Mouse (Mus musculus) ES-E14 (cell line): Measurements from ENCODE around the gene Tmem102. TPM values are rescaled to one million over a fixed set of nuclear protein-coding genes. Genes with fewer than 3 reads are reported as not detected.
A peak's percentile ranks its signal among the peaks of the same experiment; 100 is the strongest.

Source experiments
- DNase-seq: peaks from one replicate; pipeline ENCODE4 v3.0.0-alpha.2; 2013; ENCODE audit warnings: low read depth, low spot score
- H3K27ac ChIP-seq: 2 replicates; pipeline ENCODE4 v1.5.1; 2012; ENCODE audit warnings: low read depth, mild to moderate bottlenecking, low read length, moderate library complexity, mixed read lengths; ENCODE audit not compliant: poor library complexity, insufficient read depth, severe bottlenecking
- H3K36me3 ChIP-seq: 2 replicates; pipeline ENCODE4 v1.6.1; 2012; ENCODE audit warnings: mild to moderate bottlenecking, low read length, moderate library complexity, mixed read lengths; ENCODE audit not compliant: control insufficient read depth, poor library complexity, insufficient read depth, severe bottlenecking
- H3K4me1 ChIP-seq, 2 experiments: fragments of 150-350 bp in 1 of 2; sonication (generic) in 1 of 2; 2 replicates each; pipeline ENCODE4 v1.6.1; 2012; ENCODE audit warnings: low read length in 2 of 2, mild to moderate bottlenecking in 1 of 2, mixed read lengths in 1 of 2; ENCODE audit not compliant: control insufficient read depth in 2 of 2, insufficient read depth in 2 of 2, poor library complexity in 1 of 2
- H3K4me3 ChIP-seq, 2 experiments: fragments of 150-350 bp in 1 of 2; sonication (generic) in 1 of 2; 2 replicates each; pipeline ENCODE4 v1.5.1; 2012; ENCODE audit warnings: low read length in 2 of 2, low read depth in 1 of 2, mild to moderate bottlenecking in 1 of 2, mixed read lengths in 1 of 2; ENCODE audit not compliant: insufficient read depth in 1 of 2, poor library complexity in 1 of 2, severe bottlenecking in 1 of 2
- H3K9ac ChIP-seq: 2 replicates; pipeline ENCODE4 v1.6.1; 2012; ENCODE audit warnings: low read depth, mild to moderate bottlenecking, low read length, mixed read lengths; ENCODE audit not compliant: poor library complexity, insufficient read depth, severe bottlenecking
- H3K9me3 ChIP-seq: fragments of 150-350 bp; sonication (generic); 2 replicates; pipeline ENCODE4 v1.6.1; 2012; ENCODE audit warnings: low read depth, mild to moderate bottlenecking, low read length; ENCODE audit not compliant: control insufficient read depth, insufficient read depth
- CHD2 ChIP-seq: IDR thresholded peaks from 2 replicates; pipeline ENCODE4 v1.6.1; 2014; ENCODE audit warnings: mild to moderate bottlenecking, low read depth, low read length, inconsistent platforms
- HCFC1 ChIP-seq: IDR thresholded peaks from 2 replicates; pipeline ENCODE4 v1.6.1; 2012; ENCODE audit warnings: low read length, inconsistent platforms, borderline replicate concordance; ENCODE audit not compliant: insufficient read depth
- MAFK ChIP-seq: IDR thresholded peaks from 2 replicates; pipeline ENCODE4 v1.6.1; 2014; ENCODE audit warnings: mild to moderate bottlenecking, low read depth, low read length, inconsistent platforms; ENCODE audit not compliant: insufficient read depth
- ZC3H11A ChIP-seq: IDR thresholded peaks from 2 replicates; pipeline ENCODE4 v1.6.1; 2012; ENCODE audit warnings: low read depth, mild to moderate bottlenecking, inconsistent platforms, low read length, borderline replicate concordance
- ZNF384 ChIP-seq: IDR thresholded peaks from 2 replicates; pipeline ENCODE4 v1.6.1; 2012; ENCODE audit warnings: low read depth, low read length, inconsistent platforms
- in situ Hi-C, 2 experiments: fragments of 600-800 bp; cut with MboI; formaldehyde crosslinking; loops; one replicate each; pipeline ENCODE4 v1.15.1; 2025; ENCODE audit warnings: low sequenced_read_pairs in 2 of 2, inconsistent platforms in 1 of 2; ENCODE audit not compliant: unreplicated experiment in 2 of 2
- total RNA-seq: library from RNA; depleted of rRNA; stranded (reverse); fragments of 300-350 nt; gene quantifications from 2 replicates; pipeline ENCODE4 v1.2.3, GENCODE M21; 2012

Gene Tmem102
- total RNA-seq, 1 experiment: 1.3 TPM

DNA sequence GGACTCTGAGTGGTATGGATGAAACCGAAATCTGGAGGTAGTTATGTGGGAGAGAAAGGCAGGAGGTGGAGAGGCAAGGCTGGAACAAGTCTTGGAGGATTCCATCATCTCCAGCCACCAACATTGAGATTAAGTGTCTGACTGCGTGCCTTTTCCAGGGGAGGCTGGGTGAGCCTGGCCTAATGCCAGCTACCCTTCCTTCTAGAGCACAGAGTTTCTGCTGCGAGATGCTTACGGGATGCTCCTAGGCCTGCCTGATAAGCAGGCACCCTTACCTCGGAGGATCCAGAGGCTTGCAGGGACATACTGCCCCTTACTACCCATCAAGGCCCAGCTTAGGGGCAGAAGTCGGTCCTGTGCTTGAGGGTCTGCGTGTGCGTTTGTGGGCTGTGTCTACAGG lies 28.1 kb upstream of the Tmem102 start:
- H3K4me1 ChIP-seq: peaks cover 0 to 10% of the 10 kb centered on the region in 2 experiments; a peak in 3 of 4 replicates
- no peak for TF ChIP-seq ZC3H11A
- no peak for TF ChIP-seq CHD2
- TF ChIP-seq ZNF384: no peak
- TF ChIP-seq MAFK: no peak
- TF ChIP-seq HCFC1: no peak
- no peak for DNase-seq
- in situ Hi-C loops: no loop called here
- no peak overlapping the region for H3K27ac ChIP-seq
- H3K9ac ChIP-seq: peak overlapping the region; percentile 55
- H3K9me3 ChIP-seq: no peaks in the 10 kb centered on the region
- peak overlapping the region; percentile 70 to 76 for H3K4me3 ChIP-seq
- H3K36me3 ChIP-seq: no peaks in the 10 kb centered on the region

- no peaks in the 10 kb centered on the region for H3K9me3 ChIP-seq
- H3K4me1 ChIP-seq: peaks cover 0 to 18% of the 10 kb centered on the region in 2 experiments; a peak in 3 of 4 replicates
- no peak for TF ChIP-seq CHD2
- no peak for TF ChIP-seq MAFK
- no peak for TF ChIP-seq HCFC1
- TF ChIP-seq ZNF384: no peak
- TF ChIP-seq ZC3H11A: no peak
- H3K4me3 ChIP-seq: no peak overlapping the region
- no peak for DNase-seq
- H3K27ac ChIP-seq: no peak overlapping the region
- H3K9ac ChIP-seq: no peak overlapping the region
- in situ Hi-C loops: no loop called here
- H3K36me3 ChIP-seq: peaks cover 12% of the 10 kb centered on the region; the same call in 1 of the 2 replicates
Measured at GRCm38 (mm10) chr11:69828832-69829231, 23.4 kb upstream of the Tmem102 start.

DNA sequence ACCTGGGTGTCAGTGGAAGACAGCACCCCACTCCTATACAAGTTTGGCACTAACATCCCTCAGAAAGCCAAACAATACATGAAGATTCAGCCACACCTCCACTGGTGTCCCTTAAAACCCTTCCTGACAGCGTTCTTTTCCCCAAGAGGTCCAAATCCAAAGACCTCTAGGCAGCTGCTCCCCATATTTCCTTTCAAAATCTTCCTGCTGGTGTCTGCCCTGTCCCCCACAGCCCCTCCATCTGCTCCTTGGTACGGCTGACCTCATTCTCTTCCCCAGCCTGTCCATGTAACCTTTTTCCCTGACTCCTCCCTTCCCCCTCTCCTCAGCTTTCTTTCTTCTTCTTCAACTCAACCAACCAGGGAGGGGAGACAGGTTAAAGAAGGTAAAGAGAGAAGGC lies 18.0 kb upstream of the Tmem102 start:
- Histone ChIP-seq H3K36me3 (peaks cover 12% of the 10 kb centered on the region; the same call in 1 of the 2 replicates), H3K9me3 (no peaks in the 10 kb centered on the region), H3K4me3 (no peak overlapping the region), H3K27ac (no peak overlapping the region), H3K4me1 (peaks cover 0 to 9% of the 10 kb centered on the region in 2 experiments; a peak in 1 of 4 replicates), H3K9ac (no peak overlapping the region)
- in situ Hi-C loops: no loop called here
- no peak for DNase-seq
- TF ChIP-seq CHD2 (no peak), MAFK (no peak), ZNF384 (no peak), HCFC1 (no peak), ZC3H11A (no peak)

DNA sequence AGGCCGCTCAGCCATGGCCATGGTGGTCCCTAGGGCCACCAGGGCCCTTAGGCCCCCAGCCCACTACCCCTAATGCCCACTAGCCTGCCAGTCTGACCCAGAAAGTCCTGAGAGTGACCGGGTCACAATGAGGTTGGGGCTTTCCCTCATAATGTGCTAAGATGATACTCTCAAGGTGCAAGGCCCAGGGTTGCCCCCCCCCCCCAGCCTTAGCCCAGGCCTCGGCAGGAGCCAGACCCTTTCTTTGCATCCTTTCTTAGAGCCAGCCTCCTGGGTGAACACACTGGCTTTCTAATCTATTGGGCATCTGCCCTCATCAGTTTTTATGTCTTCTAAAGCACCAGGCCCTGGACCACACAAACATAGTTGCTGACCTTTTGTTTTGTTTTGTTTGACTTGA lies 16.7 kb upstream of the Tmem102 start, which contains the start of gene Spem1:
Spem1 (minus strand) TSS at position 101 of the 400 bp plus-strand sequence.
- Histone ChIP-seq H3K9me3 (no peaks in the 10 kb centered on the region), H3K36me3 (peaks cover 9% of the 10 kb centered on the region; the same call in 1 of the 2 replicates), H3K4me3 (no peak within 1 kb of the TSS), H3K9ac (no peak within 1 kb of the TSS), H3K27ac (no peak within 1 kb of the TSS), H3K4me1 (peaks cover 0 to 12% of the 10 kb centered on the region in 2 experiments; a peak in 1 of 4 replicates)
- DNase-seq: no peak
- TF ChIP-seq HCFC1: no peak
- TF ChIP-seq ZNF384: no peak
- in situ Hi-C loops: no loop called here

DNA sequence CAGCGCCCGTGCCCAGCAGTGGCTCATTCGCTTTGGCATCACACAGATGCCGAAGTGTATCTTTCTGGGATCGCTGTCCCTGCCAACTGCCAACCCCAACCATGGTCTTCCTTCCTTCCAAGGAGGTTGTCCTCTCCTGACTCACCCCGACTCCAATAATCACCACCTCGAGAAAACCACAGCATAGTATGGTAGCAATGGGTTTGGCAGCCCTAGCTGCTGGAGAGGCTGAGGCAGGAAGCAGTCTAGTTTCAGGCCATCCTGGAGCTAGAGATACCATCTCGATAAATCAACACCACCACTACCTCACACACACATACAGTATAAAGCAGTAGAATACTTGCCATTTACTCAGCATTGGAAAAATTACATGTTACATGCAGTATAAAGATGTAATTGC lies 13.4 kb upstream of the Tmem102 start:
- Histone ChIP-seq H3K36me3 (no peaks in the 10 kb centered on the region), H3K4me1 (peaks cover 2 to 7% of the 10 kb centered on the region in 2 experiments; a peak in 1 of 4 replicates), H3K27ac (no peak overlapping the region), H3K4me3 (no peak overlapping the region), H3K9me3 (no peaks in the 10 kb centered on the region), H3K9ac (no peak overlapping the region)
- TF ChIP-seq ZNF384 (no peak), HCFC1 (no peak), ZC3H11A (no peak), CHD2 (no peak), MAFK (no peak)
- DNase-seq: no peak
- in situ Hi-C loops: no loop called here
